Mouse (Mus musculus) cerebellum, postnatal 36 days (tissue): ENCODE results near the gene Fam92a.
"Not testable (repeated sequence)": the region's sequence is repeated elsewhere in the genome, so short reads cannot be mapped to it uniquely, and the experiment has no call there.

ENCODE experiments used
- DNase-seq, 2 experiments: peaks; one replicate each; pipeline ENCODE4 v3.0.0; 2021 to 2022; ENCODE audit warnings: mixed read lengths in 2 of 2

The Fam92a gene

GRCm38 (mm10) chr4:12171318-12172091 lies at the start of gene Fam92a:
TSS of gene Fam92a (minus strand) at chr4:12172015.
- DNase-seq, result peak; percentile 72 to 78

GRCm38 (mm10) chr4:12178992-12179391 lies 7.2 kb upstream of the Fam92a start:
- peak in 1 of 2 experiments; percentile 10 for DNase-seq

DNA sequence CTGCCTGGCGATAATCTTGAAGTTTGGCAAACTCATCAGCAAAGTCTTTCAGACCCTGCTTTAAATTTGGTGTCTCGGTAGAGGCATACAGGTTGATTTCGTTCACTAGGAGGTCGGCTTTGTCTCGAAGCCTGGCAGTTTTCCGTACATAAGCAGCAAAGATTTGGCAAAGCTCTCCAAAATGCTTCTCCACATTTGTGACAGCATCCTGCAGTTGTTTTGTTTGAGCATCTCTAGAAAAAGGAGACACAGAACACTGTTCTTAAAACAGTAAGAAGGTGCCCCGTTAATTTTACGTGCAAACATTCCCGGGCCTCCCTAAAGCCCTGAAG lies 863 bp downstream of the Fam92a start:
- DNase-seq, result no peak

GRCm38 (mm10) chr4:12147660-12148059 lies 24.2 kb downstream of the Fam92a start:
- DNase-seq, result no peak

- not testable (repeated sequence) for DNase-seq
Observed at GRCm38 (mm10) chr4:12141516-12141915, 30.3 kb downstream of the Fam92a start.

- DNase-seq, result peak; percentile 9 to 30
Observed at GRCm38 (mm10) chr4:12140592-12141062, 31.2 kb downstream of the Fam92a start.

DNA sequence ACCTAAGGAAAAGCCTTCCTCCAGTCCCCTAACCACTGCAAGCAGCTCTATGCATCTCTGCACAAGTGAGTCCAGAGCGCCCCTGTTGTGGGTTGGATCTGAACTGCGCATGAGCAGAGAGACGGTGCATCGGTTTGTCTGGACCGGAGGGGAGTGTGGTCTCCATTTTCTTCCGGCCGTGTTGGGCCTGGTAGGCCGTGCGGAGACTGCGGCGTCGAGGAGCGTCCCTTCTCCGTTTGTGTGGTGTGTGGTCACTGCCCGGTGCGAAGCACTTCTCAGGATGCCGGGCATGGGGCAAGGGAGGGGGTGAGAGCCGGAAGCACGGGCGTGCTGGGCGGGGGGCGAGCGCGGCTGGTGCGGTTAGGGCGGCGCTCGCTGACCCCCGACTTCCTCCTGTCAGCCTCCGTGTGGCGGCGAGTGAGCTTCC lies 31.7 kb downstream of the Fam92a start, which contains the start of gene Rbm12b1:
Rbm12b1 (plus strand) TSS at position 124 of the 427 bp plus-strand sequence.
- peak; percentile 75 to 81 for DNase-seq
